Mouse (Mus musculus) thymus, adult 2 months (tissue): ENCODE results near the gene 4930539E08Rik. TPM values are rescaled to one million over a fixed set of nuclear protein-coding genes. Genes with fewer than 3 reads are reported as not detected.

ENCODE experiments used
- DNase-seq: peaks from one replicate; pipeline ENCODE4 v3.0.0; 2021
- H3K27ac ChIP-seq: fragments of 200-500 bp; 2 replicates; pipeline ENCODE4 v1.5.1; 2012; ENCODE audit warnings: low read length, control low read depth; ENCODE audit not compliant: control insufficient read depth, insufficient read depth
- H3K27me3 ChIP-seq: fragments of 200-500 bp; 2 replicates; pipeline ENCODE4 v1.6.1; 2012; ENCODE audit warnings: mild to moderate bottlenecking, low read length, moderate library complexity, mixed read lengths; ENCODE audit not compliant: control insufficient read depth, insufficient read depth
- H3K36me3 ChIP-seq: fragments of 200-500 bp; 2 replicates; pipeline ENCODE4 v1.6.1; 2012; ENCODE audit warnings: mild to moderate bottlenecking, low read length, moderate library complexity; ENCODE audit not compliant: control insufficient read depth, insufficient read depth
- H3K4me1 ChIP-seq: fragments of 200-500 bp; replicated peaks from 2 replicates; pipeline ENCODE4 v1.6.1; 2012; ENCODE audit warnings: low read length; ENCODE audit not compliant: control insufficient read depth, insufficient read depth
- H3K4me3 ChIP-seq: fragments of 200-500 bp; 2 replicates; pipeline ENCODE4 v1.5.1; 2012; ENCODE audit warnings: mild to moderate bottlenecking, low read length, control low read depth, moderate library complexity; ENCODE audit not compliant: control insufficient read depth, insufficient read depth
- CTCF ChIP-seq: fragments of 200-500 bp; IDR thresholded peaks from 2 replicates; pipeline ENCODE4 v1.5.1; 2012; ENCODE audit warnings: mild to moderate bottlenecking, control low read depth, low read length, moderate library complexity, borderline replicate concordance; ENCODE audit not compliant: control insufficient read depth, poor library complexity, insufficient read depth; ENCODE audit errors: extremely low read depth
- POLR2A ChIP-seq: fragments of 200-500 bp; IDR thresholded peaks from 2 replicates; pipeline ENCODE4 v1.6.1; 2012; ENCODE audit warnings: mild to moderate bottlenecking, low read length, control low read depth, moderate library complexity; ENCODE audit not compliant: control insufficient read depth, poor library complexity, insufficient read depth; ENCODE audit errors: extremely low read depth
- WGBS: fragments of 180-500 bp; shearing (Covaris S2); methylation state at CpG from one replicate; pipeline ENCODE4 v1.1.7; 2018; 5-methylcytosine and 5-hydroxymethylcytosine counted together
- polyA plus RNA-seq: library from polyadenylated mRNA; depleted of rRNA; stranded (reverse); fragments of >200 nt; gene quantifications from 2 replicates; pipeline ENCODE4 v1.2.3, GENCODE M21; 2012

4930539E08Rik gene
- polyA plus RNA-seq, 1 experiment, result 6.8 TPM

GRCm38 (mm10) chr17:28924957-28925595 lies 10.0 kb upstream of the 4930539E08Rik start:
- TF ChIP-seq POLR2A, result no peak
- TF ChIP-seq CTCF, result no peak
- no peak overlapping the region for H3K4me3 ChIP-seq
- DNase-seq, result no peak
- no peaks in the 10 kb centered on the region for H3K36me3 ChIP-seq
- H3K27me3 ChIP-seq, result no peaks in the 10 kb centered on the region
- peaks cover 9% of the 10 kb centered on the region for H3K4me1 ChIP-seq
- WGBS, result 90% methylated on average over 8 of the region's 8 CpGs
- peak overlapping the region; percentile 38; the same call in 1 of the 2 replicates for H3K27ac ChIP-seq

GRCm38 (mm10) chr17:28922096-28922495 lies 7.0 kb upstream of the 4930539E08Rik start:
- Histone ChIP-seq H3K27me3 (no peaks in the 10 kb centered on the region), H3K36me3 (no peaks in the 10 kb centered on the region), H3K4me3 (no peak overlapping the region), H3K27ac (no peak overlapping the region), H3K4me1 (peaks cover 7% of the 10 kb centered on the region)
- DNase-seq, result no peak
- 7% methylated on average over 6 of the region's 6 CpGs for WGBS
- TF ChIP-seq POLR2A (no peak), CTCF (no peak)

- Histone ChIP-seq H3K27me3 (no peaks in the 10 kb centered on the region), H3K4me3 (no peak overlapping the region), H3K27ac (no peak overlapping the region), H3K36me3 (no peaks in the 10 kb centered on the region), H3K4me1 (peaks cover under 1% of the 10 kb centered on the region; the same call in 1 of the 2 replicates)
- 95% methylated on average over 8 of the region's 8 CpGs for WGBS
- no peak for TF ChIP-seq POLR2A
- no peak for TF ChIP-seq CTCF
- DNase-seq, result no peak
Measured at GRCm38 (mm10) chr17:28921086-28921485, 6.0 kb upstream of the 4930539E08Rik start.

- Histone ChIP-seq H3K36me3 (no peaks in the 10 kb centered on the region), H3K27ac (no peak overlapping the region), H3K4me1 (no peaks in the 10 kb centered on the region), H3K4me3 (no peak overlapping the region), H3K27me3 (no peaks in the 10 kb centered on the region)
- TF ChIP-seq CTCF (no peak), POLR2A (no peak)
- 97% methylated on average over 1 of the region's 1 CpGs for WGBS
- DNase-seq, result no peak
Measured at GRCm38 (mm10) chr17:28916520-28916919, 1.4 kb upstream of the 4930539E08Rik start.

- DNase-seq, result no peak
- no peak overlapping the region for H3K27ac ChIP-seq
- TF ChIP-seq POLR2A, result no peak
- TF ChIP-seq CTCF, result no peak
- H3K4me3 ChIP-seq, result no peak overlapping the region
- H3K27me3 ChIP-seq, result no peaks in the 10 kb centered on the region
- 95% methylated on average over 6 of the region's 6 CpGs for WGBS
- no peaks in the 10 kb centered on the region for H3K36me3 ChIP-seq
- H3K4me1 ChIP-seq, result peaks cover 8% of the 10 kb centered on the region
Measured at GRCm38 (mm10) chr17:28913940-28914339, 1.2 kb downstream of the 4930539E08Rik start.

GRCm38 (mm10) chr17:28913200-28913599 lies 1.9 kb downstream of the 4930539E08Rik start:
- no peaks in the 10 kb centered on the region for H3K36me3 ChIP-seq
- H3K4me1 ChIP-seq, result peaks cover 15% of the 10 kb centered on the region
- H3K4me3 ChIP-seq, result no peak overlapping the region
- WGBS, result 90% methylated on average over 5 of the region's 5 CpGs
- no peaks in the 10 kb centered on the region for H3K27me3 ChIP-seq
- H3K27ac ChIP-seq, result no peak overlapping the region
- TF ChIP-seq CTCF (no peak), POLR2A (no peak)
- no peak for DNase-seq
